8 mouse cellular contexts compared by ENCODE assay signal in genomic region chr15:8569617-8570016, GRCm38 (mm10). TPM values are rescaled to one million over a fixed set of nuclear protein-coding genes. Genes with fewer than 3 reads are reported as not detected.
DNase-seq lines count a peak whose midpoint lies in the region; ATAC-seq lines count a peak whose summit lies in the region.

No protein-coding gene starts in this region.

- H3K9ac ChIP-seq in heart, embryonic 12.5 days: peak overlapping the region; percentile 69

- peak; percentile 17 to 35 for DNase-seq in right cerebral cortex, adult 2 months (ENCODE audit: low spot score in 2 of 2)
- no peak for DNase-seq in right cerebral cortex, postnatal 14 days
- peak; percentile 41 for DNase-seq in adrenal gland, adult 8-10 months
- peak; percentile 16 to 54 for DNase-seq in kidney, postnatal 25 days
- peak; percentile 58 for DNase-seq in testis, postnatal 10 days (ENCODE audit: low spot score)

- no peaks in the 10 kb centered on the region for H3K9me3 ChIP-seq in heart, embryonic 12.5 days (replicated peaks)

- H3K4me1 ChIP-seq in heart, embryonic 12.5 days (replicated peaks): peaks cover 6% of the 10 kb centered on the region

- peak overlapping the region; percentile 76 for H3K4me3 ChIP-seq in heart, embryonic 12.5 days

- 6% methylated on average over 11 of the region's 11 CpGs for WGBS in heart, embryonic 12.5 days

- peak overlapping the region; percentile 99 for H3K4me2 ChIP-seq in heart, embryonic 12.5 days

- H3K27ac ChIP-seq in heart, embryonic 12.5 days (ENCODE audit: poor library complexity, severe bottlenecking): no peak overlapping the region

- no peak for ATAC-seq in heart, embryonic 12.5 days (ENCODE audit: insufficient number of reproducible peaks, low FRiP score)
- ATAC-seq in megakaryocyte-erythroid progenitor cell, adult 5-6 weeks (replicated peaks; ENCODE audit: low FRiP score, low TSS enrichment, poor library complexity, severe bottlenecking): peak; percentile 28; the same call in 1 of the 2 replicates
- ATAC-seq in erythroid progenitor cell, adult 5-6 weeks (replicated peaks; ENCODE audit: low FRiP score, poor library complexity, severe bottlenecking): no peak

- H3K27me3 ChIP-seq in heart, embryonic 12.5 days (replicated peaks): peaks cover 20% of the 10 kb centered on the region

- no peaks in the 10 kb centered on the region for H3K36me3 ChIP-seq in heart, embryonic 12.5 days

RNA-seq across cellular contexts. Expression of gene Gm2310, which starts 49.9 kb away (rescaled TPM):
- total RNA-seq in adrenal gland, adult 8-10 months (2022): not detected
- not detected in 2 replicates for polyA plus RNA-seq in heart, embryonic 12.5 days (2016; fragmentation: Nextera tagmentation; extraction: Ambion mirVana)
- not detected in 2 replicates for total RNA-seq in megakaryocyte-erythroid progenitor cell, adult 5-6 weeks (2014; fragmentation: Nextera tagmentation)
- total RNA-seq in megakaryocyte-erythroid progenitor cell, adult 5-6 weeks (2017): not detected in 2 replicates
- total RNA-seq in erythroid progenitor cell, adult 5-6 weeks (2015; ENCODE audit: low replicate concordance): not detected in 2 replicates
- total RNA-seq in erythroid progenitor cell, adult 5-6 weeks (2017; ENCODE audit: low replicate concordance): not detected in 2 replicates
